Mouse (Mus musculus): Measurements from ENCODE around the gene Hspb7. TPM values are rescaled to one million over a fixed set of nuclear protein-coding genes. Genes with fewer than 3 reads are reported as not detected.

Gene Hspb7
- total RNA-seq, 2 experiments from 2014 or later, result 154 to 183 TPM

- no peak for DNase-seq (ENCODE audit: low spot score in 2 of 2)
Observed at GRCm38 (mm10) chr4:141468576-141468975, 48.0 kb downstream of the Hspb7 start.

- no peak for DNase-seq (ENCODE audit: low spot score in 2 of 2)
Observed at GRCm38 (mm10) chr4:141469343-141469742, 48.8 kb downstream of the Hspb7 start.

- DNase-seq (ENCODE audit: low spot score in 2 of 2), result no peak
Observed at GRCm38 (mm10) chr4:141471491-141471890, 50.9 kb downstream of the Hspb7 start.

GRCm38 (mm10) chr4:141472641-141473321, 52.2 kb downstream of the Hspb7 start:
- DNase-seq (ENCODE audit: low spot score in 2 of 2), result no peak

GRCm38 (mm10) chr4:141474431-141474830, 53.9 kb downstream of the Hspb7 start:
- DNase-seq (ENCODE audit: low spot score in 2 of 2), result no peak

Other genes starting within 250 kb of the Hspb7 start
- gene Rsg1, start 206.8 kb upstream of the Hspb7 start, total RNA-seq (2021), result 1 to 10 TPM; 1.1 to 1.3 TPM
- 1 to 10 TPM; 3.0 to 4.7 TPM for gene Arhgef19, start 181.3 kb upstream of the Hspb7 start, total RNA-seq (2021)
- gene Epha2, start 119.5 kb upstream of the Hspb7 start, total RNA-seq (2021), result 1 to 10 TPM; 3.7 to 4.7 TPM
- under 1 TPM in 1 of 2 experiments, not detected in 1; 0.25 TPM for gene Fam131c, start 52.6 kb upstream of the Hspb7 start, total RNA-seq (2021)
- 1 to 10 TPM; 1.6 to 2.6 TPM for gene Clcnka, start 22.1 kb upstream of the Hspb7 start, total RNA-seq (2021)
- under 1 TPM; 0.34 to 0.88 TPM for gene Clcnkb, start 4.8 kb upstream of the Hspb7 start, total RNA-seq (2021)
- not detected for gene Srarp, start 15.3 kb downstream of the Hspb7 start, total RNA-seq (2021)
- gene Zbtb17, start 23.9 kb downstream of the Hspb7 start, total RNA-seq (2021), result 10 to 100 TPM; 19.9 to 21.2 TPM
- 10 to 100 TPM; 32.7 to 32.9 TPM for gene Spen, start 117.8 kb downstream of the Hspb7 start, total RNA-seq (2021)
- 10 to 100 TPM in 1 of 2 experiments, 1 to 10 TPM in 1; 7.4 to 10.6 TPM for gene Fblim1, start 185.3 kb downstream of the Hspb7 start, total RNA-seq (2021)
- gene Tmem82, start 197.9 kb downstream of the Hspb7 start, total RNA-seq (2021), result 1 to 10 TPM; 3.5 to 4.3 TPM
- 10 to 100 TPM; 21.4 to 26.7 TPM for gene Slc25a34, start 203.0 kb downstream of the Hspb7 start, total RNA-seq (2021)
- gene Plekhm2, start 244.1 kb downstream of the Hspb7 start, total RNA-seq (2021), result 10 to 100 TPM; 32.9 to 35.5 TPM